Mouse (Mus musculus) myocyte (in vitro differentiated cells): ENCODE data around the gene Gm5134. TPM values are rescaled to one million over a fixed set of nuclear protein-coding genes. Genes with fewer than 3 reads are reported as not detected.

Source experiments
- H3K27me3 ChIP-seq: one replicate; pipeline ENCODE4 v1.6.1; 2011; ENCODE audit not compliant: control insufficient read depth, insufficient read depth, insufficient read length
- H3K36me3 ChIP-seq: one replicate; pipeline ENCODE4 v1.6.1; 2011; ENCODE audit not compliant: control insufficient read depth, insufficient read depth
- H3K4me2 ChIP-seq: one replicate; pipeline ENCODE4 v1.6.1; 2011; ENCODE audit warnings: low read depth, control low read depth
- H3K4me3 ChIP-seq: one replicate; pipeline ENCODE4 v1.5.1; 2011; ENCODE audit warnings: mild to moderate bottlenecking, control low read depth, moderate library complexity
- H3K79me2 ChIP-seq: one replicate; pipeline ENCODE4 v1.6.1; 2011; ENCODE audit not compliant: control insufficient read depth, insufficient read depth
- H3ac ChIP-seq: one replicate; pipeline ENCODE4 v1.6.1; 2011; ENCODE audit not compliant: control insufficient read depth, insufficient read length
- CEBPB ChIP-seq: IDR thresholded peaks from 2 replicates; pipeline ENCODE4 v1.6.1; 2011; ENCODE audit warnings: mild to moderate bottlenecking, moderate library complexity; ENCODE audit not compliant: poor library complexity, insufficient read depth, severe bottlenecking
- E2F4 ChIP-seq: IDR thresholded peaks from one replicate; pipeline ENCODE4 v1.6.1; 2011; ENCODE audit warnings: mild to moderate bottlenecking, control low read depth, moderate library complexity; ENCODE audit not compliant: insufficient read depth
- MAX ChIP-seq: IDR thresholded peaks from one replicate; pipeline ENCODE4 v1.6.1; 2011; ENCODE audit warnings: low read depth, mild to moderate bottlenecking, control low read depth
- MYOD1 ChIP-seq, 3 experiments: IDR thresholded peaks; one replicate each; pipeline ENCODE4 v1.6.1; 2011; ENCODE audit warnings: control low read depth in 2 of 3, low read depth in 2 of 3, mild to moderate bottlenecking in 2 of 3, moderate library complexity in 1 of 3; ENCODE audit not compliant: insufficient read length in 2 of 3, control insufficient read depth in 1 of 3
- MYOG ChIP-seq, 3 experiments: IDR thresholded peaks; one replicate each; pipeline ENCODE4 v1.6.1; 2011; ENCODE audit warnings: control low read depth in 2 of 3, low read depth in 2 of 3, mild to moderate bottlenecking in 2 of 3; ENCODE audit not compliant: insufficient read length in 2 of 3, control insufficient read depth in 1 of 3, insufficient read depth in 1 of 3
- POLR2A ChIP-seq: IDR thresholded peaks from one replicate; pipeline ENCODE4 v1.6.1; 2011; ENCODE audit warnings: low read depth, mild to moderate bottlenecking, control low read depth, moderate library complexity; ENCODE audit not compliant: insufficient read length
- POLR2AphosphoS2 ChIP-seq: IDR thresholded peaks from one replicate; pipeline ENCODE4 v1.6.1; 2011; ENCODE audit warnings: low read depth, control low read depth; ENCODE audit not compliant: insufficient read length
- REST ChIP-seq: IDR thresholded peaks from one replicate; pipeline ENCODE4 v1.6.1; 2011; ENCODE audit warnings: mild to moderate bottlenecking, control low read depth, moderate library complexity; ENCODE audit not compliant: insufficient read depth, insufficient read length
- SRF ChIP-seq: IDR thresholded peaks from one replicate; pipeline ENCODE4 v1.6.1; 2011; ENCODE audit warnings: low read depth; ENCODE audit not compliant: control insufficient read depth, insufficient read length
- TCF12 ChIP-seq: IDR thresholded peaks from one replicate; pipeline ENCODE4 v1.6.1; 2011; ENCODE audit warnings: mild to moderate bottlenecking, control low read depth; ENCODE audit not compliant: poor library complexity, insufficient read depth, severe bottlenecking
- TCF3 ChIP-seq: IDR thresholded peaks from one replicate; pipeline ENCODE4 v1.6.1; 2011; ENCODE audit warnings: low read depth, control low read depth; ENCODE audit not compliant: insufficient read length
- USF1 ChIP-seq: IDR thresholded peaks from one replicate; pipeline ENCODE4 v1.6.1; 2011; ENCODE audit warnings: low read depth, mild to moderate bottlenecking, control low read depth, moderate library complexity
- polyA plus RNA-seq: library from polyadenylated mRNA; unstranded; fragments of >200 nt; fragmentation: generic; extraction: Trizol; gene quantifications from one replicate; pipeline ENCODE4 v1.2.1, GENCODE M21; 2012; ENCODE audit warnings: missing spikeins

The Gm5134 gene
- polyA plus RNA-seq, 1 experiment, result 0.01 TPM

- H3K36me3 ChIP-seq, result no peaks in the 10 kb centered on the region
- no peak overlapping the region for H3ac ChIP-seq
- H3K4me3 ChIP-seq, result no peak overlapping the region
- no peaks in the 10 kb centered on the region for H3K79me2 ChIP-seq
- TF ChIP-seq E2F4 (no peak), MAX (no peak), MYOD1 (IDR thresholded peaks at IDR 0.05; ENCODE audit: control insufficient read depth in 1 of 3, insufficient read length in 2 of 3, low read depth in 2 of 3) (no peak), MYOG (IDR thresholded peaks at IDR 0.05; ENCODE audit: control insufficient read depth in 1 of 3, insufficient read depth in 1 of 3, insufficient read length in 2 of 3, low read depth in 2 of 3) (no peak), CEBPB (no peak), TCF12 (no peak), TCF3 (no peak), SRF (no peak), POLR2AphosphoS2 (no peak), USF1 (no peak), REST (no peak), POLR2A (no peak)
- no peak overlapping the region for H3K4me2 ChIP-seq
- no peaks in the 10 kb centered on the region for H3K27me3 ChIP-seq
These were observed 94.7 kb downstream of the Gm5134 start for GRCm38 (mm10) chr10:76048967-76049366.

- Histone ChIP-seq H3K4me2 (no peak overlapping the region), H3K27me3 (no peaks in the 10 kb centered on the region), H3ac (no peak overlapping the region), H3K79me2 (no peaks in the 10 kb centered on the region), H3K4me3 (no peak overlapping the region), H3K36me3 (no peaks in the 10 kb centered on the region)
- TF ChIP-seq CEBPB, result no peak
- TF ChIP-seq SRF, result no peak
- no peak for TF ChIP-seq POLR2AphosphoS2
- TF ChIP-seq TCF3, result no peak
- no peak for TF ChIP-seq E2F4
- no peak for TF ChIP-seq USF1
- no peak for TF ChIP-seq MYOG (IDR thresholded peaks at IDR 0.05; ENCODE audit: control insufficient read depth in 1 of 3, insufficient read depth in 1 of 3, insufficient read length in 2 of 3, low read depth in 2 of 3)
- TF ChIP-seq REST, result no peak
- no peak for TF ChIP-seq MYOD1 (IDR thresholded peaks at IDR 0.05; ENCODE audit: control insufficient read depth in 1 of 3, insufficient read length in 2 of 3, low read depth in 2 of 3)
- TF ChIP-seq TCF12, result no peak
- no peak for TF ChIP-seq POLR2A
- no peak for TF ChIP-seq MAX
These were observed 97.5 kb downstream of the Gm5134 start for GRCm38 (mm10) chr10:76051860-76052259.

Other genes with a start within 250 kb of the Gm5134 start
- 24.0 TPM for gene Cabin1, start 190.2 kb upstream of the Gm5134 start, polyA plus RNA-seq
- gene Ddt, start 181.1 kb upstream of the Gm5134 start, polyA plus RNA-seq, result 64.2 TPM
- not detected for gene Gm20441, start 173.6 kb upstream of the Gm5134 start, polyA plus RNA-seq
- 0.13 TPM for gene Gstt3, start 173.1 kb upstream of the Gm5134 start, polyA plus RNA-seq
- 1.3 TPM for gene Gstt1, start 155.9 kb upstream of the Gm5134 start, polyA plus RNA-seq
- not detected for gene Gstt4, start 132.0 kb upstream of the Gm5134 start, polyA plus RNA-seq
- gene Gstt2, start 117.1 kb upstream of the Gm5134 start, polyA plus RNA-seq, result 1.4 TPM
- gene Mif, start 94.3 kb upstream of the Gm5134 start, polyA plus RNA-seq, result 3,517 TPM
- 0.58 TPM for gene Derl3, start 61.1 kb upstream of the Gm5134 start, polyA plus RNA-seq
- gene Smarcb1, start 32.9 kb upstream of the Gm5134 start, polyA plus RNA-seq, result 142 TPM
- 441 TPM for gene Chchd10, start 21.4 kb upstream of the Gm5134 start, polyA plus RNA-seq
- 121 TPM for gene Mmp11, start 18.0 kb upstream of the Gm5134 start, polyA plus RNA-seq
- gene Gm867, start 13.8 kb upstream of the Gm5134 start, polyA plus RNA-seq, result 3.2 TPM
- gene Vpreb3, start 11.5 kb upstream of the Gm5134 start, polyA plus RNA-seq, result 0.48 TPM
- 5.7 TPM for gene Zfp280b, start 78.1 kb downstream of the Gm5134 start, polyA plus RNA-seq
- not detected for gene Slc5a4b, start 156.4 kb downstream of the Gm5134 start, polyA plus RNA-seq
- gene Slc5a4a, start 192.9 kb downstream of the Gm5134 start, polyA plus RNA-seq, result not detected